Mouse (Mus musculus) lung, adult 18-20 months (tissue): ENCODE results near the gene Ddr1.
"Not testable (repeated sequence)": the region's sequence is repeated elsewhere in the genome, so short reads cannot be mapped to it uniquely, and the experiment has no call there.

Experiments
- DNase-seq, 2 experiments: peaks; one replicate each; pipeline ENCODE4 v3.0.0; 2022; ENCODE audit warnings: mixed read lengths in 2 of 2

The Ddr1 gene

GRCm38 (mm10) chr17:35704621-35705464 lies at the start of gene Ddr1:
Gene Ddr1 (minus strand): TSS chr17:35704621.
- DNase-seq, result no peak

- no peak for DNase-seq
Measured at GRCm38 (mm10) chr17:35753668-35754067, 49.2 kb upstream of the Ddr1 start.

GRCm38 (mm10) chr17:35752221-35752811 lies 47.9 kb upstream of the Ddr1 start:
- DNase-seq, result peak; percentile 59 to 63

GRCm38 (mm10) chr17:35749685-35750084 lies 45.3 kb upstream of the Ddr1 start:
- DNase-seq, result no peak

- DNase-seq, result no peak
Measured at GRCm38 (mm10) chr17:35744361-35744760, 39.9 kb upstream of the Ddr1 start.

GRCm38 (mm10) chr17:35742948-35743347 lies 38.5 kb upstream of the Ddr1 start:
- DNase-seq, result no peak

- DNase-seq, result no peak
Measured at GRCm38 (mm10) chr17:35741589-35742226, 37.3 kb upstream of the Ddr1 start.

GRCm38 (mm10) chr17:35740276-35740880 lies 36.0 kb upstream of the Ddr1 start:
- no peak for DNase-seq

GRCm38 (mm10) chr17:35739675-35740074 lies 35.3 kb upstream of the Ddr1 start:
- peak; percentile 85 to 92 for DNase-seq

- peak; percentile 82 to 88 for DNase-seq
Measured at GRCm38 (mm10) chr17:35737743-35738142, 33.3 kb upstream of the Ddr1 start.

- peak; percentile 68 to 76 for DNase-seq
Measured at GRCm38 (mm10) chr17:35736280-35736960, 32.0 kb upstream of the Ddr1 start.

- DNase-seq, result no peak
Measured at GRCm38 (mm10) chr17:35734478-35734877, 30.1 kb upstream of the Ddr1 start.

GRCm38 (mm10) chr17:35733398-35733797 lies 29.0 kb upstream of the Ddr1 start:
- DNase-seq, result no peak

- DNase-seq, result peak; percentile 44 to 47
Measured at GRCm38 (mm10) chr17:35731431-35732145, 27.2 kb upstream of the Ddr1 start.

- DNase-seq, result not testable (repeated sequence)
Measured at GRCm38 (mm10) chr17:35730112-35730511, 25.7 kb upstream of the Ddr1 start.

GRCm38 (mm10) chr17:35728821-35729220 lies 24.4 kb upstream of the Ddr1 start:
- DNase-seq, result no peak

GRCm38 (mm10) chr17:35727471-35728205 lies 23.2 kb upstream of the Ddr1 start:
- DNase-seq, result no peak

- no peak for DNase-seq
Measured at GRCm38 (mm10) chr17:35727028-35727427, 22.6 kb upstream of the Ddr1 start.

- DNase-seq, result peak; percentile 91 to 93
Measured at GRCm38 (mm10) chr17:35725286-35726232, 21.1 kb upstream of the Ddr1 start.

- no peak for DNase-seq
Measured at GRCm38 (mm10) chr17:35721676-35722075, 17.3 kb upstream of the Ddr1 start.
